Mouse (Mus musculus): ENCODE results near the gene Gm21833. TPM values are rescaled to one million over a fixed set of nuclear protein-coding genes. Genes with fewer than 3 reads are reported as not detected.
"Not testable (repeated sequence)": the region's sequence is repeated elsewhere in the genome, so short reads cannot be mapped to it uniquely, and the experiment has no call there.

The Gm21833 gene
- not detected in 2 replicates for polyA plus RNA-seq (2015; fragmentation: Nextera tagmentation; extraction: Ambion mirVana)

DNA sequence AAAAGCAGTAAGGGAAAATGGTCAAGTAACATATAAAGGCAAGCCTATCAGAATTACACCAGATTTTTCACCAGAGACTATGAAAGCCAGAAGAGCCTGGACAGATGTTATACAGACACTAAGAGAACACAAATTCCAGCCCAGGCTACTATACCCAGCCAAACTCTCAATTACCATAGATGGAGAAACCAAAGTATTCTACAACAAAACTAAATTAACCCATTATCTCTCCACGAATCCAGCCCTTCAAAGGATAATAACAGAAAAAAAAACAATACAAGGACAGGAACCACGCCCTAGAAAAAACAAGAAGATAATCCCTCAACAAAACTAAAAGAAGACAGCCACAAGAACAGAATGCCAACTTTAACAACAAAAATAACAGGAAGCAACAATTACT lies at the start of gene Gm21833:
Gene Gm21833 (plus strand): TSS at position 301 of the 400 bp plus-strand sequence.
- H3K4me3 ChIP-seq (ENCODE audit: low read depth, low read length); H3K9ac ChIP-seq (replicated peaks; ENCODE audit: low read depth); H3K9me3 ChIP-seq (ENCODE audit: low read length); H3K27me3 ChIP-seq (replicated peaks; ENCODE audit: insufficient read depth, low read length); H3K4me1 ChIP-seq (ENCODE audit: insufficient read depth, low read depth, low read length); ATAC-seq; DNase-seq (ENCODE audit: low spot score); H3K4me2 ChIP-seq (replicated peaks; ENCODE audit: low read depth, low read length); H3K36me3 ChIP-seq (ENCODE audit: insufficient read depth, low read length); H3K27ac ChIP-seq (ENCODE audit: low read length): not testable (repeated sequence)
- WGBS, result 63% methylated on average over 2 of the region's 2 CpGs

DNA sequence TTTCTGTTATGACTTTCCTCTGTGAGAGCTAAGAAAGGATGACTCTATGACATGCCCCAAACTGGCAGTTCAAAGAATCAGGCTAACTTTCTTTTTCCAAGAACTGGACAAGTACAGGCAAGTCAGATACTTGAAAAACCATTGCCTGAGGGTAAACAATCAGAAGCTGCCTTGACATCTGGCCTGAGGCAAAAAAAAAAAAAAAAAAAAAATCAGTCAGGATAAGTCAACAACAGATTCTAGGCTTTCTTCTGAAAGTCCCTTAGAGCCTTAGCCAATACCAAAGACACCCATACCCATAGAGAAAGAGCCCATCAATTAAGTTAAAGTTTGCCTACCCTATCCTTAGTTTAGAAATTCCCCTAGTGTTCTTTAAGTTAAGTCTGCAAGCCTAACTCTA lies 38.7 kb upstream of the Gm21833 start:
- Histone ChIP-seq H3K9ac (replicated peaks; ENCODE audit: low read depth) (no peak overlapping the region), H3K4me2 (replicated peaks; ENCODE audit: low read depth, low read length) (no peak overlapping the region), H3K27ac (ENCODE audit: low read length) (no peak overlapping the region), H3K27me3 (replicated peaks; ENCODE audit: insufficient read depth, low read length) (no peaks in the 10 kb centered on the region), H3K9me3 (ENCODE audit: low read length) (no peaks in the 10 kb centered on the region), H3K4me1 (ENCODE audit: insufficient read depth, low read depth, low read length) (no peaks in the 10 kb centered on the region), H3K4me3 (ENCODE audit: low read depth, low read length) (no peak overlapping the region), H3K36me3 (ENCODE audit: insufficient read depth, low read length) (no peaks in the 10 kb centered on the region)
- TF ChIP-seq CTCF (IDR thresholded peaks at IDR 0.05) (no peak), EP300 (IDR thresholded peaks at IDR 0.05) (no peak)
- ATAC-seq (no peak), DNase-seq (ENCODE audit: low spot score) (no peak)

DNA sequence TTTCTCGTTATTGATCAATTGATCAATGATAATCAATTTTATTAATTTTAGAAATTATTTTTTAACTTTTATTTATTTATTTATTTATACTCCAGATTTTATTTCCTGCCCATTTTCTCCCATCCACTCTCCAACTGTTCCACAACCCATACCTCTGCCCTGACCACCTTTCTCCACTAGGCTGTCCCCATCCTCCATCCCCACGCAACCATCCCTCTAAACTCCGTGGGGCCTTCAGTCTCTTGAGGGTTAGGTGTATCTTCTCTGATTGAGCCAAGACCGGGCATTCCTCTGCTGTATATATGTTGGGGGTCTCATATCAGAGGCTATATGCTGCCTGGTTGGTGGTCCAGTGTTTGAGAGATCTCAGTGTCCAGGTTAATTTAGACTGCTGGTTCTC lies 31.7 kb upstream of the Gm21833 start:
- Histone ChIP-seq H3K27ac (ENCODE audit: low read length) (no peak overlapping the region), H3K4me2 (replicated peaks; ENCODE audit: low read depth, low read length) (no peak overlapping the region), H3K4me1 (ENCODE audit: insufficient read depth, low read depth, low read length) (no peaks in the 10 kb centered on the region), H3K36me3 (ENCODE audit: insufficient read depth, low read length) (no peaks in the 10 kb centered on the region), H3K9ac (replicated peaks; ENCODE audit: low read depth) (no peak overlapping the region), H3K27me3 (replicated peaks; ENCODE audit: insufficient read depth, low read length) (no peaks in the 10 kb centered on the region), H3K4me3 (ENCODE audit: low read depth, low read length) (no peak overlapping the region), H3K9me3 (ENCODE audit: low read length) (no peaks in the 10 kb centered on the region)
- no peak for ATAC-seq
- TF ChIP-seq CTCF (IDR thresholded peaks at IDR 0.05), result no peak
- no peak for TF ChIP-seq EP300 (IDR thresholded peaks at IDR 0.05)
- no peak for DNase-seq (ENCODE audit: low spot score)
- 74% methylated on average over 4 of the region's 4 CpGs for WGBS

DNA sequence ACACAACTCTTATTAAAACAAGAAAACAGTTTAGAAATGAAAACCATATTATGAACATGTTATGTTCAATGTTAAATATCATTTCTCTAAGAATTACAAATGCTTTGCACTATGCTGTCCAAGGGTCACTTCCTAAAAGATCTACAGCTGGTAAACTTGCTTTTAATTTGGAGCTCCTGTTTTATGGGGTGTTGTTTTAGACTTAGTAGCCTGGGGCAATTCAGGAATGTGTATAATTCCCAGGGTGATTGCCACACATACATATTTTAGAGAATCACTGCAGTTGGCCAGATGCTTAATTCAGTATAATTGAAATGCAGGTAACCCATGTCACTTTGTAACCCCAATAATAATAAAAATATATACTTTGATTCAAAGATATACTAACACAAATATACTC lies 12.9 kb upstream of the Gm21833 start:
- no peaks in the 10 kb centered on the region for H3K27me3 ChIP-seq (replicated peaks; ENCODE audit: insufficient read depth, low read length)
- H3K4me1 ChIP-seq (ENCODE audit: insufficient read depth, low read depth, low read length), result no peaks in the 10 kb centered on the region
- no peak overlapping the region for H3K9ac ChIP-seq (replicated peaks; ENCODE audit: low read depth)
- H3K4me2 ChIP-seq (replicated peaks; ENCODE audit: low read depth, low read length), result no peak overlapping the region
- TF ChIP-seq CTCF (IDR thresholded peaks at IDR 0.05) (no peak), EP300 (IDR thresholded peaks at IDR 0.05) (no peak)
- H3K4me3 ChIP-seq (ENCODE audit: low read depth, low read length), result no peak overlapping the region
- DNase-seq (ENCODE audit: low spot score) (no peak), ATAC-seq (no peak)
- no peaks in the 10 kb centered on the region for H3K9me3 ChIP-seq (ENCODE audit: low read length)
- no peaks in the 10 kb centered on the region for H3K36me3 ChIP-seq (ENCODE audit: insufficient read depth, low read length)
- H3K27ac ChIP-seq (ENCODE audit: low read length), result no peak overlapping the region

DNA sequence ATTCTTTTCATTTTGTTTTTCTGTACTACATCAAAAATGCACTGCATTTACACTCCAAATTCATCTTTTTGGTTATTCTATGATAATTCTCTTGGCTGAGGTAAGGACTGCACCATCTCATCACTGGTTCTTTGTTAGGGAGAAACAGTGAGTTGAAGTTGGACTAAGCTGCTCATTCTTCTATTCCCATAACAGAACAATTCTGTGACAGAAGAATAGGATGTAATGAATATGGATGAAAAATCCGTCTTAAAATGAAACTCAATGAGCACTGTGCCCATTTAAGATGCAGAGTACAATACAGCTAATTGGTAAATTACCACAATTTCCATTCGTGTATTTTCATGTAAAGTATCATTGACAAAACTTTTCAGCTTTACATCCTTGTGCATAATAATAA lies 11.6 kb upstream of the Gm21833 start:
- DNase-seq (ENCODE audit: low spot score) (no peak), ATAC-seq (no peak)
- no peak overlapping the region for H3K4me3 ChIP-seq (ENCODE audit: low read depth, low read length)
- H3K9me3 ChIP-seq (ENCODE audit: low read length), result no peaks in the 10 kb centered on the region
- no peaks in the 10 kb centered on the region for H3K4me1 ChIP-seq (ENCODE audit: insufficient read depth, low read depth, low read length)
- no peak overlapping the region for H3K9ac ChIP-seq (replicated peaks; ENCODE audit: low read depth)
- H3K36me3 ChIP-seq (ENCODE audit: insufficient read depth, low read length), result no peaks in the 10 kb centered on the region
- TF ChIP-seq EP300 (IDR thresholded peaks at IDR 0.05) (no peak), CTCF (IDR thresholded peaks at IDR 0.05) (no peak)
- 69% methylated on average over 2 of the region's 2 CpGs for whole genome bisulfite sequencing
- H3K4me2 ChIP-seq (replicated peaks; ENCODE audit: low read depth, low read length), result no peak overlapping the region
- no peaks in the 10 kb centered on the region for H3K27me3 ChIP-seq (replicated peaks; ENCODE audit: insufficient read depth, low read length)
- no peak overlapping the region for H3K27ac ChIP-seq (ENCODE audit: low read length)

DNA sequence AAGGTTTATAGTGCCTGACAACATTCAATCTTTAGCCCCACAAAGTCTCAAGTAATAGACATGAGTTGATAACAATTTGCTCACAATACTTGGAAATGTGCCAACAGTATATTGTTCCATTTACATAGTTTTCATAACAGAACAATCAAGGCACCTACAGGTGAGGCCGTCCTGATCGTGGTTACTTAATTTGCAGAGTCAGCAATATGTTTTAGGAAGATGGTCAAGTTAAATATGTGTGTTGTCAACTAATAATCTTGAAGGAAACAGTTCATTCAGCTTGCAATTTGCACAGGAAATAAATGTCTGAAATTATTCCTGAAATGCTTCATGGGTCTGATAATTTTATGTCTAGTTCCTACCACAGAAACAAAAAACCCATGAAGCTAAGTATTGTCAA lies 27.6 kb downstream of the Gm21833 start:
- Histone ChIP-seq H3K27me3 (replicated peaks; ENCODE audit: insufficient read depth, low read length) (no peaks in the 10 kb centered on the region), H3K4me2 (replicated peaks; ENCODE audit: low read depth, low read length) (no peak overlapping the region), H3K27ac (ENCODE audit: low read length) (no peak overlapping the region), H3K9ac (replicated peaks; ENCODE audit: low read depth) (no peak overlapping the region), H3K4me1 (ENCODE audit: insufficient read depth, low read depth, low read length) (no peaks in the 10 kb centered on the region), H3K9me3 (ENCODE audit: low read length) (no peaks in the 10 kb centered on the region), H3K4me3 (ENCODE audit: low read depth, low read length) (no peak overlapping the region), H3K36me3 (ENCODE audit: insufficient read depth, low read length) (no peaks in the 10 kb centered on the region)
- ATAC-seq (no peak), DNase-seq (ENCODE audit: low spot score) (no peak)
- WGBS, result 64% methylated on average over 2 of the region's 2 CpGs
- no peak for TF ChIP-seq EP300 (IDR thresholded peaks at IDR 0.05)
- TF ChIP-seq CTCF (IDR thresholded peaks at IDR 0.05), result no peak

DNA sequence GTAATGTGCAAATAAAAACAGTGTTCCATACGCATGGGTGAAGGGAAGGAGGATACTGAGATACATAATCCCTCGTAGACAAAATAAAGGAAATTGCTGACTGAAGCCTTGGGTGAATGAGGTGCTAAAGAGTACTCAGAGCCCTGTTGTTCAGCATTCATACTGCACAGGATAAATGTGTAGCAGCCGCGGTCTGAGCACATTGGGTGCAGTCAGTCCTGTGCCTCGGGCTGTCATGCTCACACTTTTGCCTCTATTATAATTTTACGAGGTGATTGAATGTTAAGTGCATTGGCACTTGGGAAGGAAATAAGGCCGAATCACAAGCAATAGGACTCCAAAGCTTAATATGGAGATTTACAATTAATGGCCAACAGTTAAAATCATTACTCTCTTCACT lies 36.4 kb downstream of the Gm21833 start:
- no peak overlapping the region for H3K4me2 ChIP-seq (replicated peaks; ENCODE audit: low read depth, low read length)
- ATAC-seq, result no peak

More for the DNA sequence above, 36.4 kb downstream of the Gm21833 start:
- Histone ChIP-seq H3K36me3 (ENCODE audit: insufficient read depth, low read length) (no peaks in the 10 kb centered on the region), H3K9ac (replicated peaks; ENCODE audit: low read depth) (no peak overlapping the region), H3K4me3 (ENCODE audit: low read depth, low read length) (no peak overlapping the region), H3K4me1 (ENCODE audit: insufficient read depth, low read depth, low read length) (no peaks in the 10 kb centered on the region), H3K27ac (ENCODE audit: low read length) (no peak overlapping the region), H3K9me3 (ENCODE audit: low read length) (no peaks in the 10 kb centered on the region), H3K27me3 (replicated peaks; ENCODE audit: insufficient read depth, low read length) (no peaks in the 10 kb centered on the region)
- DNase-seq (ENCODE audit: low spot score), result no peak
- TF ChIP-seq EP300 (IDR thresholded peaks at IDR 0.05) (no peak), CTCF (IDR thresholded peaks at IDR 0.05) (no peak)
- 78% methylated on average over 7 of the region's 7 CpGs for WGBS
